Mouse (Mus musculus): ENCODE results near the gene Tmem159. TPM values are rescaled to one million over a fixed set of nuclear protein-coding genes. Genes with fewer than 3 reads are reported as not detected.

The Tmem159 gene
- polyA plus RNA-seq (2015; fragmentation: Nextera tagmentation; extraction: Ambion mirVana) = 35.6 and 38.1 TPM in 2 replicates

GRCm38 (mm10) chr7:120102164-120102972, at the start of gene Tmem159:
Gene Tmem159 (plus strand): TSS chr7:120102353.
- no peaks in the 10 kb centered on the region for H3K9me3 ChIP-seq (replicated peaks; ENCODE audit: control insufficient read depth, low read length)
- ATAC-seq (ENCODE audit: insufficient read depth, low FRiP score) = peak; percentile 94
- peak within 1 kb of the TSS; percentile 80 for H3K4me2 ChIP-seq (ENCODE audit: low read depth, low read length)
- no peaks in the 10 kb centered on the region; the same call in 1 of the 2 replicates for H3K36me3 ChIP-seq (ENCODE audit: control insufficient read depth, insufficient read depth, low read length)
- WGBS = under 1% methylated on average over 42 of the region's 42 CpGs
- peak within 1 kb of the TSS; percentile 88 for H3K9ac ChIP-seq (ENCODE audit: low read length)
- peak within 1 kb of the TSS; percentile 86 for H3K4me3 ChIP-seq (replicated peaks; ENCODE audit: low read length)
- H3K27ac ChIP-seq (ENCODE audit: low read length) = peak within 1 kb of the TSS; percentile 83
- peaks cover 6% of the 10 kb centered on the region; the same call in 1 of the 2 replicates for H3K4me1 ChIP-seq (ENCODE audit: control insufficient read depth, insufficient read depth, low read length)
- no peaks in the 10 kb centered on the region for H3K27me3 ChIP-seq (ENCODE audit: control insufficient read depth, insufficient read depth, low read length)

- H3K36me3 ChIP-seq (ENCODE audit: control insufficient read depth, insufficient read depth, low read length) = no peaks in the 10 kb centered on the region
- H3K9ac ChIP-seq (ENCODE audit: low read length) = no peak overlapping the region
- H3K4me3 ChIP-seq (replicated peaks; ENCODE audit: low read length) = no peak overlapping the region
- 36% methylated on average over 2 of the region's 2 CpGs for WGBS
- no peaks in the 10 kb centered on the region for H3K4me1 ChIP-seq (ENCODE audit: control insufficient read depth, insufficient read depth, low read length)
- no peak overlapping the region for H3K27ac ChIP-seq (ENCODE audit: low read length)
- no peak overlapping the region for H3K4me2 ChIP-seq (ENCODE audit: low read depth, low read length)
- H3K27me3 ChIP-seq (ENCODE audit: control insufficient read depth, insufficient read depth, low read length) = no peaks in the 10 kb centered on the region
- no peak for ATAC-seq (ENCODE audit: insufficient read depth, low FRiP score)
- H3K9me3 ChIP-seq (replicated peaks; ENCODE audit: control insufficient read depth, low read length) = no peaks in the 10 kb centered on the region
Measured at GRCm38 (mm10) chr7:120054016-120054415, 48.1 kb upstream of the Tmem159 start.

GRCm38 (mm10) chr7:120055479-120055878, 46.7 kb upstream of the Tmem159 start:
- H3K27me3 ChIP-seq (ENCODE audit: control insufficient read depth, insufficient read depth, low read length) = no peaks in the 10 kb centered on the region
- H3K36me3 ChIP-seq (ENCODE audit: control insufficient read depth, insufficient read depth, low read length) = no peaks in the 10 kb centered on the region
- H3K9ac ChIP-seq (ENCODE audit: low read length) = no peak overlapping the region
- ATAC-seq (ENCODE audit: insufficient read depth, low FRiP score) = no peak
- no peak overlapping the region for H3K4me2 ChIP-seq (ENCODE audit: low read depth, low read length)
- 86% methylated on average over 3 of the region's 3 CpGs for WGBS
- H3K27ac ChIP-seq (ENCODE audit: low read length) = no peak overlapping the region
- no peak overlapping the region for H3K4me3 ChIP-seq (replicated peaks; ENCODE audit: low read length)
- H3K9me3 ChIP-seq (replicated peaks; ENCODE audit: control insufficient read depth, low read length) = no peaks in the 10 kb centered on the region
- no peaks in the 10 kb centered on the region for H3K4me1 ChIP-seq (ENCODE audit: control insufficient read depth, insufficient read depth, low read length)

GRCm38 (mm10) chr7:120064045-120064444, 38.1 kb upstream of the Tmem159 start:
- WGBS = 82% methylated on average over 1 of the region's 1 CpGs
- Histone ChIP-seq H3K4me2 (ENCODE audit: low read depth, low read length) (no peak overlapping the region), H3K27me3 (ENCODE audit: control insufficient read depth, insufficient read depth, low read length) (no peaks in the 10 kb centered on the region), H3K27ac (ENCODE audit: low read length) (no peak overlapping the region), H3K4me3 (replicated peaks; ENCODE audit: low read length) (no peak overlapping the region), H3K4me1 (ENCODE audit: control insufficient read depth, insufficient read depth, low read length) (no peaks in the 10 kb centered on the region), H3K36me3 (ENCODE audit: control insufficient read depth, insufficient read depth, low read length) (no peaks in the 10 kb centered on the region), H3K9me3 (replicated peaks; ENCODE audit: control insufficient read depth, low read length) (no peaks in the 10 kb centered on the region), H3K9ac (ENCODE audit: low read length) (no peak overlapping the region)
- ATAC-seq (ENCODE audit: insufficient read depth, low FRiP score) = no peak

GRCm38 (mm10) chr7:120068114-120068513, 34.0 kb upstream of the Tmem159 start:
- no peaks in the 10 kb centered on the region for H3K27me3 ChIP-seq (ENCODE audit: control insufficient read depth, insufficient read depth, low read length)
- H3K27ac ChIP-seq (ENCODE audit: low read length) = no peak overlapping the region
- H3K9me3 ChIP-seq (replicated peaks; ENCODE audit: control insufficient read depth, low read length) = no peaks in the 10 kb centered on the region
- no peak overlapping the region for H3K4me3 ChIP-seq (replicated peaks; ENCODE audit: low read length)
- no peaks in the 10 kb centered on the region for H3K4me1 ChIP-seq (ENCODE audit: control insufficient read depth, insufficient read depth, low read length)
- WGBS = 80% methylated on average over 3 of the region's 3 CpGs
- no peak overlapping the region for H3K4me2 ChIP-seq (ENCODE audit: low read depth, low read length)
- no peaks in the 10 kb centered on the region for H3K36me3 ChIP-seq (ENCODE audit: control insufficient read depth, insufficient read depth, low read length)
- ATAC-seq (ENCODE audit: insufficient read depth, low FRiP score) = no peak
- no peak overlapping the region for H3K9ac ChIP-seq (ENCODE audit: low read length)

GRCm38 (mm10) chr7:120069164-120069563, 33.0 kb upstream of the Tmem159 start:
- ATAC-seq (ENCODE audit: insufficient read depth, low FRiP score) = no peak
- no peak overlapping the region for H3K9ac ChIP-seq (ENCODE audit: low read length)
- H3K27ac ChIP-seq (ENCODE audit: low read length) = no peak overlapping the region
- H3K36me3 ChIP-seq (ENCODE audit: control insufficient read depth, insufficient read depth, low read length) = no peaks in the 10 kb centered on the region
- H3K4me1 ChIP-seq (ENCODE audit: control insufficient read depth, insufficient read depth, low read length) = no peaks in the 10 kb centered on the region
- H3K4me2 ChIP-seq (ENCODE audit: low read depth, low read length) = no peak overlapping the region
- no peaks in the 10 kb centered on the region for H3K9me3 ChIP-seq (replicated peaks; ENCODE audit: control insufficient read depth, low read length)
- H3K27me3 ChIP-seq (ENCODE audit: control insufficient read depth, insufficient read depth, low read length) = no peaks in the 10 kb centered on the region
- H3K4me3 ChIP-seq (replicated peaks; ENCODE audit: low read length) = no peak overlapping the region
- WGBS = 21% methylated on average over 3 of the region's 3 CpGs

- 0 out of 2 replicates have a peak, but pooled peaks cover 3% of the 10 kb centered on the region for H3K9me3 ChIP-seq (replicated peaks; ENCODE audit: control insufficient read depth, low read length)
- H3K4me3 ChIP-seq (replicated peaks; ENCODE audit: low read length) = no peak overlapping the region
- H3K4me2 ChIP-seq (ENCODE audit: low read depth, low read length) = no peak overlapping the region
- no peak overlapping the region for H3K9ac ChIP-seq (ENCODE audit: low read length)
- 53% methylated on average over 3 of the region's 3 CpGs for WGBS
- H3K27ac ChIP-seq (ENCODE audit: low read length) = no peak overlapping the region
- no peaks in the 10 kb centered on the region for H3K4me1 ChIP-seq (ENCODE audit: control insufficient read depth, insufficient read depth, low read length)
- H3K27me3 ChIP-seq (ENCODE audit: control insufficient read depth, insufficient read depth, low read length) = no peaks in the 10 kb centered on the region
- ATAC-seq (ENCODE audit: insufficient read depth, low FRiP score) = no peak
- no peaks in the 10 kb centered on the region for H3K36me3 ChIP-seq (ENCODE audit: control insufficient read depth, insufficient read depth, low read length)
Measured at GRCm38 (mm10) chr7:120080177-120080576, 22.0 kb upstream of the Tmem159 start.

GRCm38 (mm10) chr7:120093033-120093432, 9.1 kb upstream of the Tmem159 start:
- no peaks in the 10 kb centered on the region for H3K36me3 ChIP-seq (ENCODE audit: control insufficient read depth, insufficient read depth, low read length)
- no peak for ATAC-seq (ENCODE audit: insufficient read depth, low FRiP score)
- H3K4me3 ChIP-seq (replicated peaks; ENCODE audit: low read length) = no peak overlapping the region
- no peak overlapping the region for H3K27ac ChIP-seq (ENCODE audit: low read length)
- H3K27me3 ChIP-seq (ENCODE audit: control insufficient read depth, insufficient read depth, low read length) = no peaks in the 10 kb centered on the region
- WGBS = 56% methylated on average over 5 of the region's 5 CpGs
- no peaks in the 10 kb centered on the region for H3K4me1 ChIP-seq (ENCODE audit: control insufficient read depth, insufficient read depth, low read length)
- H3K9me3 ChIP-seq (replicated peaks; ENCODE audit: control insufficient read depth, low read length) = no peaks in the 10 kb centered on the region
- H3K9ac ChIP-seq (ENCODE audit: low read length) = no peak overlapping the region
- H3K4me2 ChIP-seq (ENCODE audit: low read depth, low read length) = no peak overlapping the region

GRCm38 (mm10) chr7:120094216-120094615, 7.9 kb upstream of the Tmem159 start:
- ATAC-seq (ENCODE audit: insufficient read depth, low FRiP score) = no peak
- Histone ChIP-seq H3K4me3 (replicated peaks; ENCODE audit: low read length) (no peak overlapping the region), H3K27ac (ENCODE audit: low read length) (no peak overlapping the region), H3K9me3 (replicated peaks; ENCODE audit: control insufficient read depth, low read length) (no peaks in the 10 kb centered on the region), H3K36me3 (ENCODE audit: control insufficient read depth, insufficient read depth, low read length) (no peaks in the 10 kb centered on the region), H3K4me2 (ENCODE audit: low read depth, low read length) (no peak overlapping the region), H3K9ac (ENCODE audit: low read length) (no peak overlapping the region), H3K27me3 (ENCODE audit: control insufficient read depth, insufficient read depth, low read length) (no peaks in the 10 kb centered on the region), H3K4me1 (ENCODE audit: control insufficient read depth, insufficient read depth, low read length) (no peaks in the 10 kb centered on the region)
- 67% methylated on average over 3 of the region's 3 CpGs for WGBS

Data from stomach, embryonic 16.5 days (tissue).